ENCODE assay signal across 28 mouse cellular contexts in genomic region chr2:25238106-25238505, GRCm38 (mm10). TPM values are rescaled to one million over a fixed set of nuclear protein-coding genes. Genes with fewer than 3 reads are reported as not detected.
DNase-seq lines count a peak whose midpoint lies in the region; ATAC-seq lines count a peak whose summit lies in the region.
"Had no signal": no experiment of that assay in that cellular context is flagged by ENCODE, and none has a peak within 500 bp of the region (broad histone marks: within the 10 kb centered on the region; RNA-seq: fewer than 3 reads in every experiment).

No protein-coding gene starts in this region.

- H3K27ac ChIP-seq in kidney, embryonic 16.5 days (ENCODE audit: low read length): peak overlapping the region; percentile 45; the same call in 1 of the 2 replicates
- peak overlapping the region; percentile 51 for H3K27ac ChIP-seq in stomach, embryonic 15.5 days
- H3K27ac ChIP-seq in forebrain, embryonic 10.5 days: no peak overlapping the region
- H3K27ac ChIP-seq: heart, embryonic 10.5 days; hindbrain, embryonic 12.5 days had no signal

- no peaks in the 10 kb centered on the region for H3K36me3 ChIP-seq in kidney, embryonic 16.5 days (ENCODE audit: insufficient read depth, low read length)
- H3K36me3 ChIP-seq in stomach, embryonic 15.5 days: no peaks in the 10 kb centered on the region
- H3K36me3 ChIP-seq in forebrain, embryonic 10.5 days (replicated peaks): no peaks in the 10 kb centered on the region
- H3K36me3 ChIP-seq: heart, embryonic 10.5 days; hindbrain, embryonic 12.5 days had no signal

- no peak overlapping the region for H3K4me3 ChIP-seq in kidney, embryonic 16.5 days (ENCODE audit: low read length)
- H3K4me3 ChIP-seq in stomach, embryonic 15.5 days (replicated peaks): no peak overlapping the region
- H3K4me3 ChIP-seq in forebrain, embryonic 10.5 days: no peak overlapping the region
- H3K4me3 ChIP-seq: erythroblast, embryonic 14.5 days; heart, embryonic 10.5 days; hindbrain, embryonic 12.5 days had no signal

- no peak overlapping the region for H3K4me2 ChIP-seq in kidney, embryonic 16.5 days (replicated peaks; ENCODE audit: low read depth, low read length)
- no peak overlapping the region for H3K4me2 ChIP-seq in stomach, embryonic 15.5 days
- H3K4me2 ChIP-seq: hindbrain, embryonic 12.5 days had no signal

- H3K9me3 ChIP-seq in kidney, embryonic 16.5 days (ENCODE audit: low read length): no peaks in the 10 kb centered on the region
- H3K9me3 ChIP-seq in stomach, embryonic 15.5 days: no peaks in the 10 kb centered on the region
- H3K9me3 ChIP-seq in forebrain, embryonic 10.5 days: no peaks in the 10 kb centered on the region
- H3K9me3 ChIP-seq: G1E; heart, embryonic 10.5 days; hindbrain, embryonic 12.5 days had no signal

- no peak overlapping the region for H3K9ac ChIP-seq in kidney, embryonic 16.5 days (replicated peaks; ENCODE audit: low read length)
- H3K9ac ChIP-seq in stomach, embryonic 15.5 days: no peak overlapping the region
- H3K9ac ChIP-seq: hindbrain, embryonic 12.5 days had no signal

- no peak for ATAC-seq in kidney, embryonic 16.5 days (ENCODE audit: low FRiP score, low TSS enrichment)
- no peak for ATAC-seq in stomach, embryonic 15.5 days (ENCODE audit: insufficient read depth, low FRiP score, low read depth)
- ATAC-seq: CD4-positive, CD25-positive, alpha-beta regulatory T cell, adult 4 months; forebrain, embryonic 16.5 days; hindbrain, embryonic 16.5 days had no signal

- no peak for DNase-seq in kidney, adult 9 months
- DNase-seq in urinary bladder, postnatal 14 days (ENCODE audit: low spot score): peak; percentile 44
- no peak for DNase-seq in urinary bladder, postnatal 36 days (ENCODE audit: low spot score in 2 of 2)
- no peak for DNase-seq in retina, postnatal 1 day
- DNase-seq in forebrain, embryonic 10.5 days (ENCODE audit: extremely low spot score, low spot score): no peak
- DNase-seq: adrenal gland, postnatal 10 days; B cell, adult 2 months; cerebellum, adult 11-12 months; cerebellum, adult 9-10 months; gastrocnemius, postnatal 10 days; heart, adult 18-20 months; heart, postnatal 10 days; heart, postnatal 4 days had no signal

- peaks cover 19% of the 10 kb centered on the region for H3K27me3 ChIP-seq in kidney, embryonic 16.5 days (ENCODE audit: insufficient read depth, low read length)
- H3K27me3 ChIP-seq in stomach, embryonic 15.5 days (replicated peaks): 0 out of 2 replicates have a peak, but pooled peaks cover 17% of the 10 kb centered on the region
- H3K27me3 ChIP-seq in forebrain, embryonic 10.5 days (ENCODE audit: poor library complexity, severe bottlenecking): peaks cover 44% of the 10 kb centered on the region

- peaks cover 26% of the 10 kb centered on the region for H3K4me1 ChIP-seq in kidney, embryonic 16.5 days (ENCODE audit: insufficient read depth, low read length)
- H3K4me1 ChIP-seq in stomach, embryonic 15.5 days: peaks cover 25% of the 10 kb centered on the region
- peaks cover 30% of the 10 kb centered on the region for H3K4me1 ChIP-seq in forebrain, embryonic 10.5 days

RNA-seq across cellular contexts. Expression of gene Rnf224, which starts 1.5 kb away (rescaled TPM):
- polyA plus RNA-seq in kidney, embryonic 16.5 days (2015; fragmentation: Nextera tagmentation; extraction: Ambion mirVana): 0.55 and 0.69 TPM in 2 replicates
- polyA plus RNA-seq in stomach, embryonic 15.5 days (2015; fragmentation: Nextera tagmentation; extraction: Ambion mirVana): 0.10 and 0.13 TPM in 2 replicates
- polyA plus RNA-seq in forebrain, embryonic 10.5 days (2016; fragmentation: Nextera tagmentation; extraction: Ambion mirVana): not detected in 2 replicates
- polyA plus RNA-seq: brain, embryonic 14.5 days; CD4-positive, CD25-positive, alpha-beta regulatory T cell, adult 4 months; cortical plate, adult 2 months; embryonic facial prominence, embryonic 14.5 days; erythroblast, embryonic 14.5 days; forebrain, embryonic 11.5 days; forebrain, embryonic 16.5 days; frontal cortex, adult 2 months; heart, embryonic 14.5 days; hindbrain, embryonic 12.5 days; hindbrain, embryonic 16.5 days had no signal

RNA-seq across cellular contexts. Expression of gene Slc34a3, which starts 3.9 kb away (rescaled TPM):
- 1.9 and 2.0 TPM in 2 replicates for polyA plus RNA-seq in kidney, embryonic 16.5 days (2015; fragmentation: Nextera tagmentation; extraction: Ambion mirVana)
- polyA plus RNA-seq in stomach, embryonic 15.5 days (2015; fragmentation: Nextera tagmentation; extraction: Ambion mirVana): 0.65 and 0.86 TPM in 2 replicates
- not detected in 2 replicates for polyA plus RNA-seq in forebrain, embryonic 10.5 days (2016; fragmentation: Nextera tagmentation; extraction: Ambion mirVana)
- polyA plus RNA-seq: brain, embryonic 14.5 days; CD4-positive, CD25-positive, alpha-beta regulatory T cell, adult 4 months; embryonic facial prominence, embryonic 14.5 days; erythroblast, embryonic 14.5 days; forebrain, embryonic 11.5 days; forebrain, embryonic 16.5 days; heart, embryonic 10.5 days; heart, embryonic 14.5 days; hindbrain, embryonic 12.5 days; hindbrain, embryonic 16.5 days had no signal

RNA-seq across cellular contexts. Expression of gene Rnf208, which starts 3.9 kb away (rescaled TPM):
- polyA plus RNA-seq in kidney, embryonic 16.5 days (2015; fragmentation: Nextera tagmentation; extraction: Ambion mirVana): 24.0 and 26.3 TPM in 2 replicates
- polyA plus RNA-seq in stomach, embryonic 15.5 days (2015; fragmentation: Nextera tagmentation; extraction: Ambion mirVana): 13.7 and 13.8 TPM in 2 replicates
- polyA plus RNA-seq in forebrain, embryonic 10.5 days (2016; fragmentation: Nextera tagmentation; extraction: Ambion mirVana): 23.3 and 26.5 TPM in 2 replicates

RNA-seq across cellular contexts. Expression of gene Cysrt1, which starts 4.1 kb away (rescaled TPM):
- 0.21 and 0.30 TPM in 2 replicates for polyA plus RNA-seq in kidney, embryonic 16.5 days (2015; fragmentation: Nextera tagmentation; extraction: Ambion mirVana)
- polyA plus RNA-seq in stomach, embryonic 15.5 days (2015; fragmentation: Nextera tagmentation; extraction: Ambion mirVana): 7.9 and 22.2 TPM in 2 replicates
- 0.18 and 0.22 TPM in 2 replicates for polyA plus RNA-seq in forebrain, embryonic 10.5 days (2016; fragmentation: Nextera tagmentation; extraction: Ambion mirVana)
- polyA plus RNA-seq: CD4-positive, CD25-positive, alpha-beta regulatory T cell, adult 4 months; erythroblast, embryonic 14.5 days; forebrain, embryonic 11.5 days; G1E; heart, embryonic 10.5 days; heart, embryonic 14.5 days; hindbrain, embryonic 12.5 days had no signal

RNA-seq across cellular contexts. Expression of gene AL732309.1, which starts 8.6 kb away (rescaled TPM):
- polyA plus RNA-seq in kidney, embryonic 16.5 days (2015; fragmentation: Nextera tagmentation; extraction: Ambion mirVana): 6.1 and 7.0 TPM in 2 replicates
- 5.7 and 7.2 TPM in 2 replicates for polyA plus RNA-seq in stomach, embryonic 15.5 days (2015; fragmentation: Nextera tagmentation; extraction: Ambion mirVana)
- polyA plus RNA-seq in forebrain, embryonic 10.5 days (2016; fragmentation: Nextera tagmentation; extraction: Ambion mirVana): 6.9 and 7.0 TPM in 2 replicates
